Mouse (Mus musculus): ENCODE data around the gene Cdh23.

DNA sequence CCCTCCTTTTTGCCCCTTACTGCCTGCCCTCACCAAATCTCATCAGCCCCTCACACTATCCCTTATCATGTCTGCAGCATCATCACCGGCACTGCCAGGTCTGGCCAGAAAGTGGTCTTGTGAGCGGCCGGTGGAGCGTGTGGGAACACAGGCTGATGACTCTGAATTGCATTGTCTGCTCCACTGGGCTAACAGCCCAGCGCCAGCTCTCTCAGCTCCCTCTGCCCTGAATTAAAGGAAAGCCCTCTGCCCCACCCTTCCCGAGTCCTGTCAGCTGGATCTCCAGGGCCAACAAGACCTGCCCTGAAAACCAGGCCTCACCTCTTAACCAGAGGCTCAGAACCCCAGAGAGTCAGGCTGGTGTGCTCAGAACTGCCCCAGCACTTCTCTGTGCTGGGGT is 201.2 kb downstream of the Cdh23 start:
- TF ChIP-seq CTCF (IDR thresholded peaks at IDR 0.05): no peak
- no peak for TF ChIP-seq EP300 (IDR thresholded peaks at IDR 0.05)

Measured in lung, postnatal 0 days (tissue).